Mouse (Mus musculus): ENCODE results near the gene Tmed10. TPM values are rescaled to one million over a fixed set of nuclear protein-coding genes. Genes with fewer than 3 reads are reported as not detected.

Tmed10 gene
- total and polyA plus RNA-seq, 3 experiments: 60.0 to 211 (median 70.2) TPM

- no peak overlapping the region for H3K9ac ChIP-seq (ENCODE audit: insufficient read depth, low read depth)
Measured at GRCm38 (mm10) chr12:85305247-85305892, 69.3 kb downstream of the Tmed10 start.

GRCm38 (mm10) chr12:85304725-85305124, 69.9 kb downstream of the Tmed10 start:
- Histone ChIP-seq H3K27ac (ENCODE audit: insufficient read depth, low read depth) (0 out of 2 replicates have a peak overlapping the region, but pooled peaks have one; percentile 4), H3K27me3 (replicated peaks) (no peaks in the 10 kb centered on the region), H3K4me2 (ENCODE audit: insufficient read depth, low read depth, poor library complexity, severe bottlenecking) (peak overlapping the region; percentile 9; the same call in 1 of the 2 replicates), H3K79me2 (replicated peaks; ENCODE audit: control insufficient read depth, extremely low read depth, insufficient read depth, poor library complexity, severe bottlenecking) (no peaks in the 10 kb centered on the region), H3K9me3 (replicated peaks; ENCODE audit: low read length) (no peaks in the 10 kb centered on the region), H3K36me3 (replicated peaks in 1 of 2; ENCODE audit: control insufficient read depth in 1 of 2, insufficient read depth in 1 of 2, low read length in 1 of 2) (peaks cover 78 to 94% of the 10 kb centered on the region in 2 experiments), H3K4me1 (ENCODE audit: control insufficient read depth in 1 of 2, insufficient read depth in 2 of 2) (peaks cover 11 to 21% of the 10 kb centered on the region in 2 experiments), H3K9ac (ENCODE audit: insufficient read depth, low read depth) (no peak overlapping the region), H3K4me3 (replicated peaks in 1 of 3; ENCODE audit: low read depth in 2 of 3, low read length in 2 of 3, poor library complexity in 1 of 3) (no peak overlapping the region)
- peak; percentile 85 for DNase-seq (ENCODE audit: extremely low read depth)
- TF ChIP-seq JUND (conservative IDR thresholded peaks at IDR 0.05; ENCODE audit: low read depth, low read length) (peak; percentile 86), E2F4 (IDR thresholded peaks at IDR 0.05; ENCODE audit: insufficient replicate concordance, low read depth, low read length) (no peak), IRF4 (IDR thresholded peaks at IDR 0.05; ENCODE audit: low read depth, low read length) (peak; percentile 82), ETS1 (conservative IDR thresholded peaks at IDR 0.05; ENCODE audit: low read depth, low read length) (peak; percentile 68), BHLHE40 (IDR thresholded peaks at IDR 0.05; ENCODE audit: low read depth, low read length) (peak; percentile 97), USF2 (conservative IDR thresholded peaks at IDR 0.05; ENCODE audit: low read depth, low read length) (peak; percentile 81), EP300 (IDR thresholded peaks at IDR 0.05; ENCODE audit: low read length) (peak; percentile 67), RAD21 (IDR thresholded peaks at IDR 0.05; ENCODE audit: low read depth, low read length) (peak; percentile 46), USF1 (IDR thresholded peaks at IDR 0.05; ENCODE audit: low read depth, low read length) (peak; percentile 84), MAX (IDR thresholded peaks at IDR 0.05; ENCODE audit: low read length) (no peak), GABPA (IDR thresholded peaks at IDR 0.05; ENCODE audit: insufficient replicate concordance, low read depth, low read length) (no peak), JUN (IDR thresholded peaks at IDR 0.05; ENCODE audit: insufficient read depth, low read depth, low read length) (peak; percentile 73), RCOR1 (conservative IDR thresholded peaks at IDR 0.05; ENCODE audit: low read depth, low read length) (no peak), NRF1 (IDR thresholded peaks at IDR 0.05; ENCODE audit: low read depth, low read length) (no peak), SMC3 (IDR thresholded peaks at IDR 0.05; ENCODE audit: low read depth, low read length) (peak; percentile 45), CTCF (conservative IDR thresholded peaks at IDR 0.05 in 1 of 2, IDR thresholded peaks at IDR 0.05 in 1 of 2; ENCODE audit: low read depth in 2 of 2, low read length in 2 of 2) (peak in 1 of 2 experiments; percentile 46; a peak in 2 of 4 replicates), NELFE (IDR thresholded peaks at IDR 0.05; ENCODE audit: low read depth, low read length) (no peak)
- in situ Hi-C loops (cut with MboI; ENCODE audit: low pct_ligation_motif_present, low pct_unique_long_range_greater_than_20kb, low sequenced_read_pairs): no loop called here
- dilution Hi-C loops (cut with MboI; ENCODE audit: extremely low pct_ligation_motif_present, extremely low pct_unique_long_range_greater_than_20kb, low sequenced_read_pairs): no loop called here

More at GRCm38 (mm10) chr12:85305247-85305892, 69.3 kb downstream of the Tmed10 start:
- Histone ChIP-seq H3K36me3 (replicated peaks in 1 of 2; ENCODE audit: control insufficient read depth in 1 of 2, insufficient read depth in 1 of 2, low read length in 1 of 2) (peaks cover 77 to 97% of the 10 kb centered on the region in 2 experiments), H3K79me2 (replicated peaks; ENCODE audit: control insufficient read depth, extremely low read depth, insufficient read depth, poor library complexity, severe bottlenecking) (no peaks in the 10 kb centered on the region), H3K4me1 (ENCODE audit: control insufficient read depth in 1 of 2, insufficient read depth in 2 of 2) (peaks cover 11 to 25% of the 10 kb centered on the region in 2 experiments), H3K4me2 (ENCODE audit: insufficient read depth, low read depth, poor library complexity, severe bottlenecking) (peak overlapping the region; percentile 9; the same call in 1 of the 2 replicates), H3K9me3 (replicated peaks; ENCODE audit: low read length) (no peaks in the 10 kb centered on the region), H3K4me3 (replicated peaks in 1 of 3; ENCODE audit: low read depth in 2 of 3, low read length in 2 of 3, poor library complexity in 1 of 3) (peak overlapping the region in 1 of 3 experiments; percentile 11), H3K27ac (ENCODE audit: insufficient read depth, low read depth) (0 out of 2 replicates have a peak overlapping the region, but pooled peaks have one; percentile 4), H3K27me3 (replicated peaks) (no peaks in the 10 kb centered on the region)
- in situ Hi-C loops (cut with MboI; ENCODE audit: low pct_ligation_motif_present, low pct_unique_long_range_greater_than_20kb, low sequenced_read_pairs) (no loop called here), dilution Hi-C loops (cut with MboI; ENCODE audit: extremely low pct_ligation_motif_present, extremely low pct_unique_long_range_greater_than_20kb, low sequenced_read_pairs) (no loop called here)
- peak; percentile 54 for TF ChIP-seq MEF2A (IDR thresholded peaks at IDR 0.05; ENCODE audit: borderline replicate concordance, low read depth, low read length)
- peak; percentile 97 for TF ChIP-seq RAD21 (IDR thresholded peaks at IDR 0.05; ENCODE audit: low read depth, low read length)
- TF ChIP-seq MAX (IDR thresholded peaks at IDR 0.05; ENCODE audit: low read length): no peak
- peak; percentile 29; the same call in 1 of the 2 replicates for TF ChIP-seq BHLHE40 (IDR thresholded peaks at IDR 0.05; ENCODE audit: low read depth, low read length)
- 0 out of 2 replicates have a peak, but pooled peaks have one; percentile 12 for TF ChIP-seq ETS1 (conservative IDR thresholded peaks at IDR 0.05; ENCODE audit: low read depth, low read length)
- TF ChIP-seq MYC (IDR thresholded peaks at IDR 0.05; ENCODE audit: low read depth, low read length): peak; percentile 21; the same call in 1 of the 2 replicates
- TF ChIP-seq ZMIZ1 (IDR thresholded peaks at IDR 0.05; ENCODE audit: low read depth, low read length): peak; percentile 16; the same call in 1 of the 2 replicates
- peak; percentile 95 for TF ChIP-seq SMC3 (IDR thresholded peaks at IDR 0.05; ENCODE audit: low read depth, low read length)
- TF ChIP-seq JUND (conservative IDR thresholded peaks at IDR 0.05; ENCODE audit: low read depth, low read length): 0 out of 2 replicates have a peak, but pooled peaks have one; percentile 9
- TF ChIP-seq TCF12 (IDR thresholded peaks at IDR 0.05; ENCODE audit: low read depth, low read length): no peak
- TF ChIP-seq GABPA (IDR thresholded peaks at IDR 0.05; ENCODE audit: insufficient replicate concordance, low read depth, low read length): no peak
- TF ChIP-seq CTCF (conservative IDR thresholded peaks at IDR 0.05 in 1 of 2, IDR thresholded peaks at IDR 0.05 in 1 of 2; ENCODE audit: low read depth in 2 of 2, low read length in 2 of 2): peak; percentile 95 to 96
- TF ChIP-seq IRF4 (IDR thresholded peaks at IDR 0.05; ENCODE audit: low read depth, low read length): peak; percentile 65; the same call in 1 of the 2 replicates
- peak; percentile 46; the same call in 1 of the 2 replicates for TF ChIP-seq SIN3A (IDR thresholded peaks at IDR 0.05; ENCODE audit: low read length)
- TF ChIP-seq ZC3H11A (IDR thresholded peaks at IDR 0.05; ENCODE audit: low read depth, low read length): peak; percentile 70
- TF ChIP-seq MXI1 (IDR thresholded peaks at IDR 0.05; ENCODE audit: low read depth, low read length): no peak
- TF ChIP-seq ELF1 (IDR thresholded peaks at IDR 0.05; ENCODE audit: low read depth, low read length): no peak
- TF ChIP-seq USF2 (conservative IDR thresholded peaks at IDR 0.05; ENCODE audit: low read depth, low read length): no peak
- DNase-seq (ENCODE audit: extremely low read depth): peak; percentile 85

All from CH12.LX (cell line).